Mouse (Mus musculus) forebrain, embryonic 13.5 days (tissue): ENCODE data around the gene Ralgds. TPM values are rescaled to one million over a fixed set of nuclear protein-coding genes. Genes with fewer than 3 reads are reported as not detected.
A peak's percentile ranks its signal among the peaks of the same experiment; 100 is the strongest.
"Not testable (repeated sequence)": the region's sequence is repeated elsewhere in the genome, so short reads cannot be mapped to it uniquely, and the experiment has no call there.

Experiments
- ATAC-seq: fragments of 200-750 bp; cut with Nextera tagmentation; 2 replicates; pipeline ENCODE4 v1.8.0; 2017
- H3K27ac ChIP-seq: fragments of 300-500 bp; sonication (generic); 2 replicates; pipeline ENCODE4 v1.5.1; 2015; ENCODE audit warnings: inconsistent platforms, mild to moderate bottlenecking, moderate library complexity
- H3K27me3 ChIP-seq: fragments of 300-500 bp; sonication (generic); 2 replicates; pipeline ENCODE4 v1.6.1; 2015; ENCODE audit warnings: mild to moderate bottlenecking, inconsistent platforms
- H3K36me3 ChIP-seq: fragments of 300-500 bp; sonication (generic); 2 replicates; pipeline ENCODE4 v1.6.1; 2015; ENCODE audit warnings: mild to moderate bottlenecking, inconsistent platforms; ENCODE audit not compliant: poor library complexity, severe bottlenecking
- H3K4me1 ChIP-seq: fragments of 300-500 bp; sonication (generic); 2 replicates; pipeline ENCODE4 v1.6.1; 2015; ENCODE audit warnings: inconsistent platforms
- H3K4me2 ChIP-seq: fragments of 300-500 bp; sonication (generic); 2 replicates; pipeline ENCODE4 v1.6.1; 2015; ENCODE audit warnings: inconsistent platforms, mild to moderate bottlenecking, moderate library complexity
- H3K4me3 ChIP-seq: fragments of 300-500 bp; sonication (generic); 2 replicates; pipeline ENCODE4 v1.5.1; 2015; ENCODE audit warnings: mild to moderate bottlenecking, inconsistent platforms
- H3K9ac ChIP-seq: fragments of 300-500 bp; sonication (generic); 2 replicates; pipeline ENCODE4 v1.6.1; 2015; ENCODE audit warnings: mild to moderate bottlenecking, inconsistent platforms
- H3K9me3 ChIP-seq: fragments of 300-500 bp; sonication (generic); replicated peaks from 2 replicates; pipeline ENCODE4 v1.6.1; 2016; ENCODE audit warnings: inconsistent platforms
- WGBS: fragments of 180-500 bp; shearing (Covaris S2); methylation state at CpG from one replicate; pipeline ENCODE4 v1.1.7; 2015; 5-methylcytosine and 5-hydroxymethylcytosine counted together
- polyA plus RNA-seq: library from polyadenylated mRNA; unstranded; fragments of >200 nt; fragmentation: Nextera tagmentation; extraction: Ambion mirVana; gene quantifications from 2 replicates; pipeline ENCODE4 v1.2.1, GENCODE M21; 2015

Gene Ralgds
- polyA plus RNA-seq, 1 experiment from 2014 or later: 53.6 TPM

DNA sequence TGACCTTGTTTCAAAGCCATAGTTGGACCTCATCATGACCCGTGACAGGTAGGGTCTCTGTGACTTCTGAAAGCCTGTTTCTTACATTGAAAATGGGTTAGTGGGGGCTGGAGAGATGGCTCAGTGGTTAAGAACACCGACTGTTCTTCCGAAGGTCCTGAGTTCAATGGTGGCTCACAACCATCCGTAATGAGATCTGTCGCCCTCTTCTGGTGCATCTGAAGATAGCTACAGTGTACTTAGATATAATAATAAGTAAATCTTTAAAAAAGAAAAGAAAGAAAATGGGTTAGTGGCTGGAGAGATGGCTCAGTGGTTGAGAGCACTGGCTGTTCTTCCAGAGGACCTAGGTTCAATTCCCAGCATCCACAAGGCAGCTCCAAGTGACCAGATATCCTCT lies 1.3 kb upstream of the Ralgds start:
- H3K4me1 ChIP-seq: peaks cover 29% of the 10 kb centered on the region
- ATAC-seq, H3K4me3 ChIP-seq, H3K27ac ChIP-seq, H3K36me3 ChIP-seq, H3K9me3 ChIP-seq, H3K27me3 ChIP-seq, H3K4me2 ChIP-seq, H3K9ac ChIP-seq: not testable (repeated sequence)
- WGBS: 52% methylated on average over 5 of the region's 5 CpGs

DNA sequence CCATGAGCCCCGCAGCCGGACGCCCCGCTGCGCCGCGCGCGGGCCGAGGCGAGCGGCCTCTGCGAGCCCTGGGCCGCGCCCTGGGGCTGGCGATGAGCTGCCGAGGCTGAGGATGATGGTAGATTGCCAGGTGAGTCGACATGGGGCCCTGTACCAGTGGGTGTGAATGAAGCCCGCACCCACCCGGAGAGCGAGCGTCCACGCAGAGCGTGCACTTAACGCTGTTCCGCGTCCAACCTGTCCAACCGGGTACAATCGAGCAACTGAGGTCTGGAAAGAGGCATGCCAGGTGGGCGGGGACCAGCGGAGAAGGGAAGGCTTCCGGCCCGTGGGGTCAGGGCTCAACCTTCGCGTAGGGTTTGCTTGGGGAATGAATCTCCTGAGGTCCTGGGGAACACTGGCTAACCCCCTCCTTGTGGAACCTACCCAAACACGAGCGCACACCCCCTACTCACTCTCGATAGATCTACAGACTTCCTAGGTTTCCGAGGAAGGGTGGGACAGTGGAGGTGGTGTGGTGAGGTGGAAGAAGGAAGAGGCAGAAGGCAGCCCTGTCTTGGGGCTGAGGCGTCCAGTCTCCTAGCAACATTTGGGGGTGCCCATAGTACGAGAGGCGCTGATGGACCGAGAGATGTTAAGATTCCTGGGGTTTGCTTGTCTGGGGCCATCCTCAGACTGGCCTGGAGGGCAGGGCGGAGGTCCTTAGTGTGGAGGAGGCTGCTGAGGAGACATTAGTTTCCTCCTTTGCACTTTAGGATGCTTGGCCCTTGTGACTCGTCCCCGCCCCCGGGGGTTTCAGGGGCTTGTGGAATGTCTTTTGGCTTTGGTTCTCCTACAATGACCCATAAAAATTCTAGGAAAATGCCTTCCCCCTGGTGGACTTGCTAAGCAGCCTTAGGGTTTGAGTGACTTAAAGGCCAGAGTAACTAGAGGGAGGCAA lies 776 bp downstream of the Ralgds start:
- Histone ChIP-seq H3K9ac (peak overlapping the region; percentile 96), H3K4me3 (peak overlapping the region; percentile 84), H3K4me2 (peak overlapping the region; percentile 85), H3K9me3 (no peaks in the 10 kb centered on the region), H3K36me3 (peaks cover 5% of the 10 kb centered on the region; the same call in 1 of the 2 replicates), H3K27me3 (no peaks in the 10 kb centered on the region), H3K27ac (peak overlapping the region; percentile 85), H3K4me1 (peaks cover 50% of the 10 kb centered on the region)
- ATAC-seq: peak; percentile 46
- 4% methylated on average over 47 of the region's 47 CpGs for WGBS

DNA sequence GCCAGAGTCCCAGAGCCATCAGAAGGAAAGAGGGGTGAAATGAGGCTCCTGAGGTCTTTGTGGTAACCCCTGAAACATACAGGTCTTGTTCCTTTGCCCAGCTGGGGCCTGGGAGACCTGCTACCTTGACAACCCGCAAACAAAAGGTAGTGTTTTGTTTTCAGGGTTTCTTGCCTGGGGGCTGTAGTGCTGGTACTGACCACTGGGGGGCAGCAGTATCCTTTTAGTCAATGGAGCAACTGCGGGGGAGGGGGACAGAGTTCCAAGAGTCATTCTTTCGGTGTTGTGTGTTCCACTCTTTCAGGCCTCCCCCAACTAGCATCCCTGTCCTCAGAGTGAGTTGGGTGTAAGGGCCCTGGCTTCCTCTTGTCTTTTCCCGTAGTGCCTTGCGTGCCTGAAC lies 1.6 kb downstream of the Ralgds start:
- no peaks in the 10 kb centered on the region for H3K27me3 ChIP-seq
- 18% methylated on average over 5 of the region's 5 CpGs for WGBS
- H3K4me3 ChIP-seq: peak overlapping the region; percentile 84
- H3K9me3 ChIP-seq: no peaks in the 10 kb centered on the region
- H3K9ac ChIP-seq: peak overlapping the region; percentile 96
- H3K36me3 ChIP-seq: peaks cover 5% of the 10 kb centered on the region; the same call in 1 of the 2 replicates
- H3K4me1 ChIP-seq: peaks cover 55% of the 10 kb centered on the region
- peak overlapping the region; percentile 85 for H3K4me2 ChIP-seq
- peak; percentile 30; the same call in 1 of the 2 replicates for ATAC-seq
- H3K27ac ChIP-seq: peak overlapping the region; percentile 85

DNA sequence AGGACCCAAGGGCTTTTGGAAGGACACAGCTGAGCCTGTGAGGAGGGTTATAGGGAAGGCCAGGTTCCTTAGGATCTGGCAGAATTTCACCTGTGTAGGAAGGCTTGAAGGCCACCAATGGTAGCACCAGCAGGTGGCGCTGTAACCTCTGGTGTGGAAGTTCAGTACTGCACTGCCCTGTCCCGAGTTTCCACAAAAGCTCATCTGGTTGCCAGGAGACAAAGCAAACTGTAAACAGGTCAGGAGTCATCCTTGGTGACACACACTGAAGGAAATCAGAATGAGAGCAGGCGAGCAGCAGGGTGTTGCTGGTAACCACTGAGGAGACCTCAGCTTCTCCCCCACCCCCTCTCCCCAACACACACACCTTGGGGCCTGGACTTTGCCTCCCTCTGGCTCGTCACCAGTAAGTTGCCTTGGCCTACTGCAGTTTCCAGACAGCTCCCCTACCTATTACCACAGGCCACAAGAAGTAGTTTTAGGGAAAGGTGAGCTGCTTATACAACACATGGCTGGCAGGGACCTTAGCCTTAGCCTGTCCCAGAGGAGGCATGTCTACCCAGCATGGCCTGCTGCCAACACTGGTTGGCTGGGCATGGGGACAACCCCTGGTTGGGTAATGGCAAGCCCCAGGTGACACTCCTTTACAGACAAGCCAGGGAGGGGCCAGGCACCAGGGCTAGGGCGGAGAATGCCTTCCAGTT lies 4.4 kb downstream of the Ralgds start:
- Histone ChIP-seq H3K36me3 (peaks cover 5% of the 10 kb centered on the region; the same call in 1 of the 2 replicates), H3K9me3 (no peaks in the 10 kb centered on the region), H3K27me3 (no peaks in the 10 kb centered on the region), H3K27ac (peak overlapping the region; percentile 44), H3K4me1 (peaks cover 81% of the 10 kb centered on the region), H3K4me3 (no peak overlapping the region), H3K9ac (no peak overlapping the region), H3K4me2 (peak overlapping the region; percentile 22)
- no peak for ATAC-seq
- WGBS: 44% methylated on average over 5 of the region's 5 CpGs

DNA sequence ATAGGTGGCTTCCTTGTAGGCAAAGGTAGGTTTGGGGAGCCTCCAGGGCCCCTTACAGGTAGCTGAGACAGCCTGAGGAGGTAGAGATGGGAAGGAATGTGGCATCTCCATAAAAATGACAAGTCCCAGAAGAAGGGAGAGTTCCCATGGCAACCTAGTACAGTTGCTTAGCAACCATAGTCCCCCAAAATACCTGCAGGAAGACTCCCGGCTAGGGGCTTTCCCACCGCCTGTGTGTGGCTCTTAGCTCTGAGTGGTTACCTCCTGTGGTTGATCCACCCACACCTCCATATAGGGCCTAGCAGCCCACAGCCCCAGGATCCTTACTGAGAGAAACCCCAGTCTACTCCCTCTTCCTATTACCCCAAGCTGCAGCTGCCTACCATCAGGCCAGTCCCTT lies 5.3 kb downstream of the Ralgds start:
- ATAC-seq: peak; percentile 29; the same call in 1 of the 2 replicates
- H3K36me3 ChIP-seq: peaks cover 5% of the 10 kb centered on the region; the same call in 1 of the 2 replicates
- H3K4me1 ChIP-seq: peaks cover 82% of the 10 kb centered on the region
- H3K9ac ChIP-seq: no peak overlapping the region
- H3K27ac ChIP-seq: peak overlapping the region; percentile 53
- H3K27me3 ChIP-seq: no peaks in the 10 kb centered on the region
- WGBS: 22% methylated on average over 2 of the region's 2 CpGs
- no peaks in the 10 kb centered on the region for H3K9me3 ChIP-seq
- no peak overlapping the region for H3K4me3 ChIP-seq
- H3K4me2 ChIP-seq: peak overlapping the region; percentile 22

DNA sequence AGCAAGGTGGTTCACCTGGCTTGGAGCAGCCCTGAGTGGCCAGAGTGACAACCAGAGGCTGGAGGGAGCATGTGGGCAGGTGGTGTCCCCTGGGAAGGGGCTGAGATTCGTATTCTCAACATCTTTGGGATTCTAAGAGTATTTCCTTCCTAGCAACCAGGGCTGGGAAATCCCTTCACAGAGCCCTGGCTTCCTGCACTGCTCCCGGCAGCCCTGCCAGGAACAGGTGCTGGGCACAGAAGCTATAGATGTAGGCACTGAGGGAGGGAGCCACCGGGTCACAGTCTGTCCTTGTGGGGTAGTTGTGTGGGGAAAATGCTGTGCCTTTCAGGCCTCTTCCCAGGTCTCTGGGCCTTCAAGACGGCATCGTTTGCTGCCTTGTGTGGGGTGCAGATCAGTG lies 7.7 kb downstream of the Ralgds start:
- no peak overlapping the region for H3K27ac ChIP-seq
- no peaks in the 10 kb centered on the region for H3K27me3 ChIP-seq
- H3K4me3 ChIP-seq: no peak overlapping the region
- peaks cover 85% of the 10 kb centered on the region for H3K4me1 ChIP-seq
- H3K36me3 ChIP-seq: peaks cover 5% of the 10 kb centered on the region; the same call in 1 of the 2 replicates
- 75% methylated on average over 5 of the region's 5 CpGs for WGBS
- no peak for ATAC-seq
- H3K9ac ChIP-seq: no peak overlapping the region; the same call in 1 of the 2 replicates
- no peak overlapping the region for H3K4me2 ChIP-seq
- no peaks in the 10 kb centered on the region for H3K9me3 ChIP-seq

DNA sequence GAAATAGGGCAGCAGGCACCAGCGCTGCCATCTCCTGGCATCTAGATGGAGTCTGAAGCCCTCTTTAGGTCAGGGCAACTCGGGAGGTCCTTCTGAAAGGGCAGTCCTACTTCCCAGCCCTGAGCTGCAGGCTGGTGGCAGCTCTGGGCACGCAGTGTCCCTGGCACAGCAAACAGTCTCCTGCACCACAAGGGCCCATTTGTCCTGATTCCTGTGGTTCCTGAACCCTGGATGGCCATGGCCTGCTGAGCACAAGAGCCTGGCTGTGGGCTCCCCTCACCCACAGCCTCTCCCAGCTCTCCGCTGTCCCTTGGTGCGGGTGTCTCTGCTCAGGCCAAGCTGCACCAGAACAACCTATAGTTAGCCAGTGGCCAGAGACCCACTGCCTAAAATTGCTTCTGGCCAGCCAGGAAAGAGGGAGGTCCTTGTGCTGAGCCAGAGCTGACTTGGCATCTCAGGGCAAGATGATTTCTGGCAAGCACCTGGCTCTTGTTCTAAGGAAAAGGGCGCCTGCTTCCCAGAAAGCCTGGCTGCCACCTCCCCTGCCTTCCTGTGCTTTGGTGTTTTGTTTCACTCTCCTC lies 8.7 kb downstream of the Ralgds start:
- 80% methylated on average over 6 of the region's 6 CpGs for WGBS
- Histone ChIP-seq H3K36me3 (peaks cover 1% of the 10 kb centered on the region; the same call in 1 of the 2 replicates), H3K27ac (no peak overlapping the region), H3K4me2 (no peak overlapping the region), H3K9me3 (no peaks in the 10 kb centered on the region), H3K4me1 (peaks cover 86% of the 10 kb centered on the region), H3K27me3 (no peaks in the 10 kb centered on the region), H3K4me3 (no peak overlapping the region), H3K9ac (no peak overlapping the region)
- no peak for ATAC-seq

DNA sequence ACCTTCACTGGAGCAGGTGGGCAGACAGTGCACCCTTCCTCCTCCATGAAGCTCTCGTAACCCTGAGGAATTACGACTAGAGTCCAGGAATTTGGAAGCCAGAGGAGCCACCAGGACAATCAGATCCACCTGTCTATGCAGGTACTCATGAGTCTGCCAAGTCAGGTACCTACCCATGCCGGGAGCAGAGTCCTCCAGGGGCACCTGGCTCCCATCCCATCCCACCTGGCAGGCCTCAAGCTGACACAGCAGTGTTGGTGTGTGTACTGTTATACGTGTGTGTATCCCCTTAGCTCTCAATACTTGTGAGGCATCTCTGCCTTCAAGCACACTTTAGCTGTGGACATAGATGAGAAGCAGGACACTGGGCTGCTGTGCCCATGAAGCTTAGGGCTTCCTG lies 9.2 kb downstream of the Ralgds start:
- H3K4me1 ChIP-seq: peaks cover 85% of the 10 kb centered on the region
- no peaks in the 10 kb centered on the region for H3K27me3 ChIP-seq
- H3K9me3 ChIP-seq: no peaks in the 10 kb centered on the region
- WGBS: 79% methylated on average over 4 of the region's 4 CpGs
- H3K4me2 ChIP-seq: no peak overlapping the region
- H3K36me3 ChIP-seq: no peaks in the 10 kb centered on the region
- no peak for ATAC-seq
- H3K4me3 ChIP-seq: no peak overlapping the region
- H3K27ac ChIP-seq: no peak overlapping the region
- no peak overlapping the region for H3K9ac ChIP-seq

DNA sequence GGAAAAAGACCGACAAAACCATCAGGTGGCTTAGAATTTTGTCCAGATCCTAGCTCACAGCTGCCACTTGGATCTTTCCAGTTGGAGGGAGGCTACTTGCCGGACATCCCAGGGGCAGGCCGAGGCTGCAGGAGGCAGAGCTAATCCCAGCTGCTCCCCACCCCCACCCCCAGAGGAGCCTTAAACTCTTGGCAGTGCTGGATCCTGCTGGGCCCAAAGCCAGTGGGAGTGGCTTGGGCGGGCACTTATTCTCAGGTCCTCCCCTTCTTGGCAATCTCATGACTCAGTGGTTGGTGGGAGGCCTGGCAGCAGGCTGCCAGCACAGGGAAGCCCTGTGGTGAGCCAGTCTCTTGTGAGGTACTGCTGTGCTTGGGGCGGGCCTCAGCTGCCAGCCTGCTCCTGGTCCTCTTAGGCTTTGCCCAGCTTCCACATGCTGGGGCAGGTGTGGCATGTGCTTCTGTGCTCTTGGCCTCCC lies 10.8 kb downstream of the Ralgds start:
- H3K9ac ChIP-seq: no peak overlapping the region
- peak overlapping the region; percentile 2; the same call in 1 of the 2 replicates for H3K4me2 ChIP-seq
- H3K27ac ChIP-seq: peak overlapping the region; percentile 83
- 6% methylated on average over 5 of the region's 5 CpGs for WGBS
- no peaks in the 10 kb centered on the region for H3K36me3 ChIP-seq
- no peaks in the 10 kb centered on the region for H3K27me3 ChIP-seq
- no peak overlapping the region for H3K4me3 ChIP-seq
- H3K9me3 ChIP-seq: no peaks in the 10 kb centered on the region
- peaks cover 82% of the 10 kb centered on the region for H3K4me1 ChIP-seq
- peak; percentile 94 for ATAC-seq

DNA sequence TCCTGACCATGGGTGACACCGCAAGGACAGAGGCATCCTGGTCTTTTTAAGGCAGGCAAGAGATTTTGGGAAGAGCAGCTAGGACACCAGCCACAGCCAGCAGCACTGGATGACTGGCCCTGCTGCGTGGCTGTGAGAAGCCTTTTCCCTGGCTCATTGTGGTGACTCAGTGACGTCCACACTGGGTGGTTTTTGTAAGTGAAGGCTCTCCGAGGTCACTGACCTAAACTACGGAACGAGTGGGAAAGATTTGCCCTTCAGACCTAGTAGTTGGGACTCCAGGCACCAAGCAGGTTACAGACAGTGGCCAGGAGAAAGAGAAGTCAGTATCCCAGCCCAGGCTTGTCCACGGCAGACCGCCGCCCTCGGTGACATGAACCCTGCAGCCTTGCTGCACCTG lies 11.5 kb downstream of the Ralgds start:
- H3K9ac ChIP-seq: peak overlapping the region; percentile 55
- H3K27me3 ChIP-seq: no peaks in the 10 kb centered on the region
- 76% methylated on average over 10 of the region's 10 CpGs for WGBS
- H3K9me3 ChIP-seq: no peaks in the 10 kb centered on the region
- H3K27ac ChIP-seq: peak overlapping the region; percentile 83
- H3K4me2 ChIP-seq: no peak overlapping the region
- no peak overlapping the region for H3K4me3 ChIP-seq
- no peak for ATAC-seq
- peaks cover 79% of the 10 kb centered on the region for H3K4me1 ChIP-seq
- H3K36me3 ChIP-seq: no peaks in the 10 kb centered on the region

DNA sequence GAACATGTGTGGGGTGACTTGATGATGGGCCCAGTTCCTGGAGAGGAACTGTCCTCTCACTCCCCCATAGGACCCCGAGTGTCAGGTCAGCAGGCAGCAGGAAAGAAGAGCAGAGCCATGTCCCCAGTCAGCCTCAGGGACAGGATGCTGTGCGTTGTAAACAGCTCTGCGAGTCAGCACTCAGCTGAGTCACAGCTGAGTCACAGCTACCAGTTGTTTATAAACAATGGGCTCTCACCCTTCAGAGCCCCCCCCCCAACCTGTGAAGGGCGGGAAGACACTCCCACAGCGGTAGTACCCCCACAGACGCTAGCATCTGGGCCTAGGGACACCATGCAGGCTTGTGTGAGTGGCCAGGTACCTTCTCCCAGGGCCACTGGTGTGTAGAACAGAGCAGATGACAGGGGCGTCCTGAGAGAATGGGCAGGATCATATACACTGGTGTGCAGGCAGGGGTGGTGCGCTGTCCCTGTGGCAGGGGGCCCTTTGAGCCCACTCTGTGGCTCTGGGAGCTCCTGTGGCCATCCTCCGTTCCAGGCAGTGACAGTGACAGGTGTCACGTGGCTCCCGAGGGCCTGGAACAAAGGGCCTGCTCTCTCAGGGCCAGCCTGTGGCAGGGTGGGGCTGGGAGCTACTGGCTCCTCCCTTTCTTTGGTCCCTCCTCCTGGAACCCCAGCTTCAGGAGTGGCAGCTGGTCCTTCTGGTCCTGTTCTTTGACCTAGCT lies 12.5 kb downstream of the Ralgds start:
- H3K4me2 ChIP-seq: peak overlapping the region; percentile 33

More for the DNA sequence above, 12.5 kb downstream of the Ralgds start:
- H3K27ac ChIP-seq: peak overlapping the region; percentile 83
- no peaks in the 10 kb centered on the region for H3K36me3 ChIP-seq
- WGBS: 14% methylated on average over 11 of the region's 11 CpGs
- no peak overlapping the region for H3K4me3 ChIP-seq
- peak; percentile 52 for ATAC-seq
- H3K9me3 ChIP-seq: no peaks in the 10 kb centered on the region
- no peaks in the 10 kb centered on the region for H3K27me3 ChIP-seq
- H3K4me1 ChIP-seq: peaks cover 80% of the 10 kb centered on the region
- H3K9ac ChIP-seq: peak overlapping the region; percentile 55
